Mouse (Mus musculus): Measurements from ENCODE around the gene Igfbp7.

GRCm38 (mm10) chr5:77309051-77309906, 98.6 kb downstream of the Igfbp7 start:
- TF ChIP-seq CTCF (IDR thresholded peaks at IDR 0.05; ENCODE audit: borderline replicate concordance, insufficient read depth, low read length): no peak
- TF ChIP-seq POLR2A (IDR thresholded peaks at IDR 0.05; ENCODE audit: low read depth, low read length): no peak
